Mouse (Mus musculus) brain, adult 2 months (tissue): ENCODE data around the gene Fras1.

ENCODE experiments used
- DNase-seq: peaks from one replicate; pipeline ENCODE4 v3.0.0; 2011; ENCODE audit warnings: low read depth, low spot score

Gene Fras1

DNA sequence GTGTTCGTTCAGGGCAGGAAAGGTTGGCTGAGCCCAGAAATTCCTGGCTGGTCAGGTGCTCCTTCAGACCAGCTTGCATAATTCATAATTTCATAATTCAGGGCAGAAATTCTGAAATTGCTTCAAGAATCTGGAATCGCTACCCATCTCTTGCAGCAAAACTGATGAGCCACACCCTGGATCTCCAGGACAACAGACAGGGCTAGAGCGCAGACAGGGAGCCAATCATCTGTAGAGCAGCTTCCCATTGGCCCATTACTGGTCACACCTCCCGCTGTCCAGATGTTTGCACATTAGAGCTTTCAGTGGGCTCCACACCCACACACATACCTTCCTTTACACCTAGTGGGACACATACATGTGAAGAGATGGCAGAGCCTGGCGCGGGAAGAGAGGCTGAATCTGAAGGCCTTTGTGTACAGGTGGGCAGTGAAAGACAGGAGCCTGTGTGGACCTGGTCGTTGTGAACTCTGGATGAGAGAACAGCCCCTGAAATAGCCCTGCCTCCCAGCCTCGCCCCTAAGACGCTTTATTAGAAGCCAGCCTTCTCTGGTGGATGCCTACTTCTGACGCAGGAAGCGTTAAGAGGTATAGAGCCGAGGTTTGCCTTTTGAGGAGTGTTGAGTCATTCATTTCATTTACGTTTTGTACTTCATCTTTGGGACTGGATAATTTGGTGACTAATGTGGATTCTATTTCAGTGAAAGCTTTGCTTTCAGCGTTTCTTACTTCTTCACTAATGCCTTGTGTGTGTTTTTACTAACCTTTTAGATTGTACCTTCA, 409.9 kb downstream of the Fras1 start:
- peak; percentile 45 for DNase-seq

DNA sequence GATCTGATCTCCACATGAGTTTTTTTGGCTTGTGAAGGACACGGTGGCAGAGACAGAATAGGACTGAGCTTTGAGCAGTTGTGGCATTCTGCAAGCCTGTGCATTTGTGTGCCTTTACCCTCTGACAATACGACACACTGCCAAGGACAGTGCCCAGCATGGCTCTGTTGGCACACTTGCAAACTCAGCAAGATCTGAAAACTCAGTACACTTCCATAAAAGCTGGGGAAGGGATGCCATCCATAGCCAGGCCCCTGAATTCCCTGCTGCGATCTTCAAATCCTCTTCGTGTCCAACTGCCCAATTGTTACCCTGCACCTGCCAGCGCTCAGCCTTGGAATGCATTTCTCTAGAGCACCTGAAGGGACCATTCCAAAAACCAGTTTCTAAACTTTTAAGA, 411.3 kb downstream of the Fras1 start:
- DNase-seq = no peak

DNA sequence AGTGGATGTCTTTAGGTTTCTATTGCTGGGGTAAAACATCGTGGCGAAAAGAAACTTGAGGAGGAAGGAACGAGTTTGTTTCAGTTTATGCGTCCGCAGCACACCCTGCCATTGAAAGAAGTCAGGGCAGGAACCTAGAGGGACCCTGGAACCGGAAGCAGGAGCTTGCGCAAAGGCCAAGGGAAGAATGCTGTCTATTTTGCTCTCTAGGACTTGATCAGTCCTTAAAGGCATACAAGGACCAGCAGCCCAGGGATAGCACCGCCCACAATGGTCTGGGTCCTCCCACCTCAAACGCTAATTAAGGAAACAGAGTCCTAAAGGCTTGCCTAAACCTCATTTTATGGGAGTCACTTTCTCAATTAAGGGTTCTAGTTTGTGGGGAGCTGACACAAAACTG, 418.7 kb downstream of the Fras1 start:
- DNase-seq = peak; percentile 17

DNA sequence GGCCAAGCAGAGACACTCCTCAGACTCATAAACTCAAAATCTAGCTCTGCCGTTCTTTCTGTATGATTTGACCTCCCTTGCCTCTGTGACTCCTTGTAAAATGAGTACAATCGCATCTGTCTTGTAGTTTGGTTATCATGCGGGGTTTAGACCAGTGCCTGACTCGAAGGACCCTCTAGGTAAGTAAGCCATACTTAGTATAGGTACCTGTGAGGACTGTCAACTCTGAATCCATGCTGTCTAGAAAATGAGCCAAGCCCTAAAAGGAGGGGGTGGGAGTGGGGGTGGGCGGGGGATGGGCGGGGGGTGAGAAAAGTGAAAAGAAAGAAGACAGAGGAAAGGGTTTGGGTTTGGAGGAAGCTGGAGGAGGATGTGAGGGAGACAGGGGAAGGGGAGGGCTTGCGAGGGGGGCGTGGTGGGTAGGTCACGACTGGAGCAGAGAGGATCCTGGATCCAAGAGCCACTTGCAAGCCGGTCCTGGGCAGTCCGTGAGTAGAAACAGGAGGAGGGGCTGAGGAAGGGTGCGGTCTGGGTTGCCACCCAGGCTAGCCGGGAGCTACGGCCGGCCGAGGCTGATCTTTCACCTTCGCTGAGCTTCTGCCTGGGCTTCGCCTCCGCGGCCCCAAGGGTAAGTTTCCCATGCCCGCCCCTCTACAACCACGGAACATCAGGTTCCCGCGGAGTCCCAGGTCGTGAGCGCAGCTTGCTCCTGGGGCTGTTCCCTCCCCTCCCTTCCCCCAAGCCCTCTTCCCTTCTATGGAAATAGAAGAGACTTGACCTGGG, 419.4 kb downstream of the Fras1 start, which contains the start of gene Anxa3:
TSS of gene Anxa3 (plus strand) at position 404 of the 783 bp plus-strand sequence.
- peak; percentile 34 for DNase-seq

DNA sequence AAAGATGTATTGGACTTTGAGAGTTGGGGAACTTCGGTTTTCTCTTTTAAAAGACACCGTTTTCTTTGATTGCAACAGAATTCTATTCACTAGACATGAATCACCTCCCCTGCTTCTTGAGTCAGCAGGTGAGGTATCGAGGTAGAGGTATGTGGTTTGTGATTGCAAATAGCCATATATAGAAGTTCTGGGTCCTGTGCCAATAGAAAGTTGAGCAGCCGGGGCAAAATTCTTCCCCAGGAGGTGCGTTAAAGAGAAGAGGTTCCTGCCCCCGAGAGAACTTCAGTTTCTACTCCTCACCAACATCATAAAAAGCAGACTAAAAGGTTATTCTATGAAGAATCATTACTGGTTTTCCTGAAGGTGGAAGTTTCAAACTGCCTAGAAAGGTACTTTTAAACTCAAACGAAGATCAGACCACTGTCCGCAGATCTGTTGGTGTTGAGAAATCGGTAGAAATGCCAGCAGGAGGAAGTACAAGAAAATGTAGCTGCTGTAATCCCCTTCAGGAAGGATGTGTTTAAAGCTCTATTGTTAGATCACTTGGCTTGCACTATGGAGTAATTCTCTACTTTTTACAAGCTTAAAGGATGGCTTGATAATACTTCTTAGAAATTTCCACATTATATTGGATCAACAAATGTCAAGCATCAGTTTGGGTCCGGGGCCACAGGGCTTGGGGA, 420.3 kb downstream of the Fras1 start:
- no peak for DNase-seq

DNA sequence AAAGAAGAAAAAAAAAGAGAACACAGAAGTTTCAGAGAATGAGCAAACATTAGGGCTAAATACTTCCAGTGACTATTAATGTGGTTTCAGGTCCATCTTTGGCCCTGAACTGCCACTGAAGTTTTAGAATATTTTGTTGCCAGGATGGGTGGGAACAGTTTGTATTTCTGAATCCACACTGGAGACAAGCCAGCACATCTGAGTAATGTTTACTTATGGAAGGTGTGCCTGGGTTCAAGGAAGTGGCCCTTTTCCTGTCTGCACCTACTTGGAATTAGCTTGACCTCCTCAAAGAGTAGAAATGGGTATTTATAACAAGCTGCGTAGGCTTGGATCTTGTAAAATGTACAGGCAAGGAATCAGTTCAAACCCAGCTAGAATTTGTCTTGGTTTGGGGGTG, 422.0 kb downstream of the Fras1 start:
- DNase-seq = no peak

DNA sequence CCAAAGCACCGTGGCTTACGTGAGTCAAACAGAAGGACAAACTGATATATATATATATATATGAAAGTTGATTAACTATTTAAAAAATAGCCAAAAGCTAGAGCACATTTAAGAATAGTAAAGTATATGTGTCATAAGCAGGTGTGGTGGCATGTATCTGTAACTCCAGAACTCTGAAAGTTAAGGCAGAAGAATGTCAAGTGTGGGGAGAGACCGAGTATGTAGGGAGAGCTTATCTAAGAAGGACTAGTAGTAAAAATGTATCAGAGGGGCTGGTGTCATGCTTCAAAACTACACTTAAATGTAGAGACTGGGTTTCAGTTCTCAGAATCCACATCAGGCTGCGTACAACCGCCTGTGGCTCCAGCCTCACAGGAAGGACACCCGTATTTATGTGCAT, 423.7 kb downstream of the Fras1 start:
- no peak for DNase-seq

DNA sequence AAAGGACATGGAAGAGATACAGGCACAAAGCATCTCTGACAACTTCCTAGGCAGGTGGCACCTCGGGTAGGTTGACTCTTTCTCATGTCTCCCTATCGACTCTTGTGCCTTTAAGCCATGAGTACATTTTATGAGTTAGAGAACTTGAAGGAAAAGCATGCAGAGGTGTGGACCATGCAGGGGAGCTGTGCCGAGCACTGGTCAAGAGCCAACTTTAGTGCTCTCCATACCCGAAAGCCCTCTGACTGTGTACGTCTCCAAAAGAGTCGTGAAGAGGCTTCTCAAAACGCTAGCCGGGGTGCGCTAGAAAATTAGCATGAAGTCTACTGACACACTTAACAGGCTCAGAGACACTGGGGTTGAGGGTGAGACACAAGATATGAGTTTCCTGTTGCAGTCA, 425.4 kb downstream of the Fras1 start:
- no peak for DNase-seq

DNA sequence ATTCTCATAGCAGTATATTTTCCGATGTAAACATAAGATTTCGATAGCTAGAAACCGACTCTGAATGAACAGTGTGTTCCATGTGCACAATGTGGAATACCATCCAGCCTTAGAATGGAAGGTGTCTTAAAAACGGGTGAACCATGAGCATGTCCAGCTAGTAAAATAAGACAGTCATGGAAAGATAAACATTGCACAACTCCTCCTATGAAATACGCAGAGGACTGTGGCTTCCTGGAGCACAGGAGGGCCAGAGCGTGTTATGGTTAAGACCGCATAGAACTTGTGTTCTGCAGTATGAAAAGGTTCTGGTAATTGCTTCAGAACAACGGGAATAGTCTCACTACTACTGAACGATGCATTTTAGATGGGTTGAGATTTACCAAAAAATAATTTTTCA, 426.2 kb downstream of the Fras1 start:
- DNase-seq = no peak

DNA sequence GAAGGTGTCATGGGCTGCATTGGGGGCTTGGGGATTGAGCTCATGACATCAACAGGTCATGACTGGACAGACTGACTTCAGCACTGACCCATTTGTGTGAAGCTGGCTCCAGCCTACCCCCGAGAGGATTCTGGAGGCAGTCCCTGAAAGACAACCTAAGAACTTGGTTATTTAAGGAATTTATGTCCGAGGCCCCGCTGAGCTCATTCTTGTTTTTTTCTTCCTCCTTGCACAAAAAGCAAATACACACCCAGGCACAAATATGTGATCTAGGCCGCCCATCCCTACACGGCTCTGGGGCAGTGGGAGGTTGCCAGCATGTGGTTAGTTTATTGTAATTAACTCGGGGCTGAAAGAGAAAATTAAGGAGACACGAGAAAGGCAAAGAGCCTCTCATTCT, 428.4 kb downstream of the Fras1 start:
- no peak for DNase-seq

DNA sequence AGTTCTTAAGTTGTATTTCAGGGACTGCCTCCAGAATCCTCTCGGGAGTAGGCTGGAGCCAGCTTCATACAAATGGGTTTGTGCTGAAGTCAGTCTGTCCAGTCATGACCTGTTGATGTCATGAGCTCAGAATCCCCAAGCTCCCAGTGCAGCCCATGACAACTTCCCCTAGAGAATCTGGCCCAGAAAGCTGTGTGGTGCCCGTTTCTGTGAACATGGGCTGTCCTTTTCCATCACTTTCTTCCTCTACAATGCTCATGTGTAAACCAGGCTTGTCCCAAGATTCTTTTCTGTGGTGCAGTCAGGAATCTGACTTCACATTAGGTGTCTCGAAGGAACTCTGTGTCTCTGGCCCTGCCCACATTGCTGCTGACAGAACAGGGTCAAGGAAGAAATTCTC, 429.3 kb downstream of the Fras1 start:
- DNase-seq = no peak

DNA sequence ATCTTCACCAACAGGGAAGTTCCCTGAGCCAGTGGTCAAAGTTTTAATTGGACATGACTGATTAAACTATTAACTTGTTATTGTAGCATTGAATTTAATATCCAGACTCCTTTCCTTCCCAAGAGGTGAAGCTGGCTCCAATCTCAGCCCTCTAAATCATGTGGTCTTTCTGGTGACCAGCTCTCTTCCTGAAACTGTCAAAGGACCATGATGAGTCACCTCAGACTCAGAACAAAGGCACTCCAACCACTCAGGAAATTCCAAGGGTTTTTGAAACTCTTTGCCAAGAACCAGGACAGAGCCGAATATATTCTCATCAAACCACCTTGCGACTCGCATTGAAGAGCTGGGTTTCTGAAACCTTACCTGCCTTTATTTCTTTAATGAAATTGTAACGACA, 430.5 kb downstream of the Fras1 start:
- DNase-seq = no peak

DNA sequence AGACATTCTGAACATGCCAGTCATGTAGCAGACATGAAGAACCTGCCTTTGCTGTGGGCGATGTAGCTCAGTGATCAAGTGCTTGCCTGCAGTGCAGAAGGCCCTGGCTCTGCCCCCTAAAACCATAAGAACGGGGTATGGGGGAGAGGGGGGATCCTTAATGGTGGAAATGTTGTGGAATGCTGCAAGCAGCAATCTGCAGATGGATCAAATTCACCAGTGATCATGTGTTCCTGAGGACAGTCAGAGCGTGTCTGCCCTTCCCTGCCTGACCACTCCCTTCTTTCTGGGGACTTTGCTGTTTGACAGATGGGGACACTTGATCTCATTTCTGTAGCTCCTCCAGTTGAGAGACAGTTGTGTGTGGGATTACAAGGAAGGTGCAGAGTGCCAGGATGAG, 431.1 kb downstream of the Fras1 start:
- no peak for DNase-seq

DNA sequence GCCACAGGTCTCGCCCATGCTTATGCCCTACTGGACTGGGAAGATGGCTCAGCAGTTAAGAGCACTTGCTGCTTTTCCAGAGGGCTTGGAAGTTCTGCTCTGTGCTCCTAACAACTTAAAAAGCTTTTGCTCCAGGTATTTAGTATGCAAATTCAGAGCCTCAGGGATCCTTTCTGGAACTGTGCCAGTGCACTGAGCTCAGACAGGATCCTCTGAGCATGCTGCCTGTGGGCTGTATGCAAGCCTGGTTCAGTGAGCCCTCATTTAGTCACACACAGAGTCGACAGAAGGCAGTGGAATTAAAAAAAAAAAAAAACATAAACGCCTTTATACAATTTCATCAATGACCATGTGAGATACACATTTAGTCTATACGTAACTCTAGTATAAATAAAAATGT, 436.9 kb downstream of the Fras1 start:
- DNase-seq = peak; percentile 53

DNA sequence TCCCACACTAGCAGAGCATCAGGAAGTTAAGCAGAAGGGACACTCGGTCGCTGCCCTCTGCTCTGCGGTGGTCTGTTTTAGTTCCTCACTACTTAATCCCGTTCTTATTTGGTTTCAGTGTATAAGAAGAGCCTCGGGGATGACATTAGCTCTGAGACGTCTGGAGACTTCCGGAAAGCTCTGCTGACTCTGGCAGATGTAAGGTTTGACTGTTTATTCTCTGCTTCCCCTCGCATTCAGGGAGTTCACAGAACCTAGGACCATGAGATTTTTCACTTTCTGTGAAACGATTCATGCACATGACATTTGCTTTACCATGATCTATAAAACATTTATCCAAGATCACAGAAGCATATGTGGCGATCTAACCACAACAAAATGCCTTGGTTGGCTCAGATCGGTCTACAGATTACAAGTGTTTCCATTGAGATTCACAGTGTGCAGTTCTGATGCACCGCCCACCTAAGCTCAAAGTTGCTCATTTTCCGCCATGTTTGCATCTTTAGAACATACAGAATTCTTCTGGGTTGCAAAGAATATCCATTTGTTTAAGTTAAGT, 451.1 kb downstream of the Fras1 start:
- no peak for DNase-seq

DNA sequence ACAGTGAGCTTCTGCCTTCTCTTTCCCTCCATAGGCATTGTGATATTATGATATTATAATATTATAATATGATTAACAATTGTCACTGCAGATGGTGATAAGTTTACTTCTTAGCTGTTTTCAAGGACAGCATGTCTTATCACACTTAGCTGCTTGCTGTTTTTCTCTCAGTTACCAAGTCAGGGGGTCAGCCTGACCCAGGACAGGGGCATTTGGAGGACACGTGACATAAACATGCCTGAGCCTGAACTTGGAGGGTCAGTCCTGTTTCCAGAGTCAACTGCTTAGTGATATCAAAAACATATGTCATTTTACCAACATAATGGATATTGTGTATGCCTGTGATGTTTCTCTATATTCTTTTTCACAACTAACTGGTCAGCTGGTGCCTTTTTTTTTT, 453.4 kb downstream of the Fras1 start:
- DNase-seq = no peak
